Mouse (Mus musculus) midbrain, embryonic 12.5 days (tissue): ENCODE data around the gene Ulk4. TPM values are rescaled to one million over a fixed set of nuclear protein-coding genes. Genes with fewer than 3 reads are reported as not detected.
A peak's percentile ranks its signal among the peaks of the same experiment; 100 is the strongest.

Experiments
- ATAC-seq: fragments of 200-750 bp; cut with Nextera tagmentation; 2 replicates; pipeline ENCODE4 v1.8.0; 2017; ENCODE audit warnings: low read depth, moderate TSS enrichment, moderate library complexity; ENCODE audit not compliant: low FRiP score
- H3K27ac ChIP-seq: fragments of 300-500 bp; sonication (generic); replicated peaks from 2 replicates; pipeline ENCODE4 v1.5.1; 2016; ENCODE audit warnings: mild to moderate bottlenecking
- H3K27me3 ChIP-seq: fragments of 300-500 bp; sonication (generic); 2 replicates; pipeline ENCODE4 v1.6.1; 2016; ENCODE audit warnings: mild to moderate bottlenecking
- H3K36me3 ChIP-seq: fragments of 300-500 bp; sonication (generic); 2 replicates; pipeline ENCODE4 v1.6.1; 2016
- H3K4me1 ChIP-seq: fragments of 300-500 bp; sonication (generic); 2 replicates; pipeline ENCODE4 v1.6.1; 2016
- H3K4me2 ChIP-seq: fragments of 300-500 bp; sonication (generic); replicated peaks from 2 replicates; pipeline ENCODE4 v1.6.1; 2016; ENCODE audit warnings: mild to moderate bottlenecking, moderate library complexity
- H3K4me3 ChIP-seq: fragments of 300-500 bp; sonication (generic); 2 replicates; pipeline ENCODE4 v1.5.1; 2016; ENCODE audit warnings: mild to moderate bottlenecking
- H3K9ac ChIP-seq: fragments of 300-500 bp; sonication (generic); replicated peaks from 2 replicates; pipeline ENCODE4 v1.6.1; 2016; ENCODE audit warnings: mild to moderate bottlenecking, moderate library complexity
- H3K9me3 ChIP-seq: fragments of 300-500 bp; sonication (generic); 2 replicates; pipeline ENCODE4 v1.6.1; 2016; ENCODE audit warnings: mild to moderate bottlenecking
- WGBS: fragments of 180-500 bp; shearing (Covaris S2); methylation state at CpG from one replicate; pipeline ENCODE4 v1.1.7; 2016; 5-methylcytosine and 5-hydroxymethylcytosine counted together
- polyA plus RNA-seq: library from polyadenylated mRNA; unstranded; fragments of >200 nt; fragmentation: Nextera tagmentation; extraction: Ambion mirVana; gene quantifications from 2 replicates; pipeline ENCODE4 v1.2.1, GENCODE M21; 2016

The Ulk4 gene
- polyA plus RNA-seq, 1 experiment from 2014 or later, result 193 TPM

- ATAC-seq, result no peak
- Histone ChIP-seq H3K9ac (no peak overlapping the region), H3K4me2 (no peak overlapping the region), H3K36me3 (peaks cover 6% of the 10 kb centered on the region), H3K27ac (no peak overlapping the region), H3K27me3 (no peaks in the 10 kb centered on the region), H3K4me1 (no peaks in the 10 kb centered on the region), H3K4me3 (no peak overlapping the region), H3K9me3 (no peaks in the 10 kb centered on the region)
- 84% methylated on average over 2 of the region's 2 CpGs for WGBS
Observed at GRCm38 (mm10) chr9:120974209-120974608, 302.8 kb downstream of the Ulk4 start.

- 88% methylated on average over 6 of the region's 6 CpGs for WGBS
- Histone ChIP-seq H3K9ac (no peak overlapping the region), H3K4me1 (no peaks in the 10 kb centered on the region), H3K27ac (no peak overlapping the region), H3K4me3 (no peak overlapping the region), H3K4me2 (no peak overlapping the region), H3K27me3 (no peaks in the 10 kb centered on the region), H3K9me3 (no peaks in the 10 kb centered on the region), H3K36me3 (peaks cover 18% of the 10 kb centered on the region)
- no peak for ATAC-seq
Observed at GRCm38 (mm10) chr9:120973026-120973515, 303.9 kb downstream of the Ulk4 start.

- Histone ChIP-seq H3K9me3 (no peaks in the 10 kb centered on the region), H3K4me3 (no peak overlapping the region), H3K4me2 (no peak overlapping the region), H3K27ac (no peak overlapping the region; the same call in 1 of the 2 replicates), H3K4me1 (peaks cover 3% of the 10 kb centered on the region), H3K9ac (no peak overlapping the region), H3K36me3 (peaks cover 97% of the 10 kb centered on the region), H3K27me3 (no peaks in the 10 kb centered on the region)
- 82% methylated on average over 10 of the region's 10 CpGs for WGBS
- no peak for ATAC-seq
Observed at GRCm38 (mm10) chr9:120965007-120965406, 312.0 kb downstream of the Ulk4 start.

GRCm38 (mm10) chr9:120964224-120964623, 312.8 kb downstream of the Ulk4 start:
- Histone ChIP-seq H3K4me2 (no peak overlapping the region), H3K27ac (no peak overlapping the region; the same call in none of the 2 replicates), H3K4me3 (no peak overlapping the region), H3K27me3 (no peaks in the 10 kb centered on the region), H3K4me1 (peaks cover 3% of the 10 kb centered on the region), H3K9ac (no peak overlapping the region), H3K9me3 (no peaks in the 10 kb centered on the region), H3K36me3 (peaks cover 99% of the 10 kb centered on the region)
- WGBS, result 91% methylated on average over 5 of the region's 5 CpGs
- ATAC-seq, result no peak

GRCm38 (mm10) chr9:120963720-120964119, 313.3 kb downstream of the Ulk4 start:
- 92% methylated on average over 3 of the region's 3 CpGs for WGBS
- Histone ChIP-seq H3K9me3 (no peaks in the 10 kb centered on the region), H3K4me1 (peaks cover 3% of the 10 kb centered on the region), H3K27ac (peak overlapping the region; percentile 5; the same call in 1 of the 2 replicates), H3K4me3 (no peak overlapping the region), H3K36me3 (peaks cover 99% of the 10 kb centered on the region), H3K9ac (no peak overlapping the region), H3K4me2 (no peak overlapping the region), H3K27me3 (no peaks in the 10 kb centered on the region)
- no peak for ATAC-seq

- no peak for ATAC-seq
- peaks cover 99% of the 10 kb centered on the region for H3K36me3 ChIP-seq
- peaks cover 3% of the 10 kb centered on the region for H3K4me1 ChIP-seq
Observed at GRCm38 (mm10) chr9:120963104-120963503, 313.9 kb downstream of the Ulk4 start.

GRCm38 (mm10) chr9:120961969-120962700, 314.9 kb downstream of the Ulk4 start:
- Histone ChIP-seq H3K27me3 (no peaks in the 10 kb centered on the region), H3K9me3 (no peaks in the 10 kb centered on the region), H3K4me1 (peaks cover 3% of the 10 kb centered on the region), H3K27ac (0 out of 2 replicates have a peak overlapping the region, but pooled peaks have one; percentile 6), H3K4me3 (no peak overlapping the region), H3K9ac (no peak overlapping the region), H3K4me2 (no peak overlapping the region), H3K36me3 (peaks cover 100% of the 10 kb centered on the region)
- ATAC-seq, result no peak
- 82% methylated on average over 3 of the region's 3 CpGs for WGBS

More at GRCm38 (mm10) chr9:120963104-120963503, 313.9 kb downstream of the Ulk4 start:
- Histone ChIP-seq H3K9ac (no peak overlapping the region), H3K9me3 (no peaks in the 10 kb centered on the region), H3K27me3 (no peaks in the 10 kb centered on the region), H3K4me2 (no peak overlapping the region), H3K27ac (peak overlapping the region; percentile 5; the same call in 1 of the 2 replicates), H3K4me3 (no peak overlapping the region)
- 97% methylated on average over 4 of the region's 4 CpGs for WGBS

GRCm38 (mm10) chr9:120961466-120961865, 315.5 kb downstream of the Ulk4 start:
- 82% methylated on average over 3 of the region's 3 CpGs for WGBS
- no peak overlapping the region for H3K4me2 ChIP-seq
- no peaks in the 10 kb centered on the region for H3K9me3 ChIP-seq
- no peaks in the 10 kb centered on the region for H3K27me3 ChIP-seq
- peaks cover 100% of the 10 kb centered on the region for H3K36me3 ChIP-seq
- peaks cover 3% of the 10 kb centered on the region for H3K4me1 ChIP-seq
- 0 out of 2 replicates have a peak overlapping the region, but pooled peaks have one; percentile 49 for H3K27ac ChIP-seq
- no peak for ATAC-seq
- H3K4me3 ChIP-seq, result no peak overlapping the region
- H3K9ac ChIP-seq, result no peak overlapping the region

- peaks cover 3% of the 10 kb centered on the region for H3K4me1 ChIP-seq
- no peak for ATAC-seq
- WGBS, result 83% methylated on average over 4 of the region's 4 CpGs
- H3K27ac ChIP-seq, result no peak overlapping the region
- no peak overlapping the region for H3K9ac ChIP-seq
- H3K36me3 ChIP-seq, result peaks cover 100% of the 10 kb centered on the region
- H3K4me3 ChIP-seq, result no peak overlapping the region
- no peaks in the 10 kb centered on the region for H3K27me3 ChIP-seq
- no peaks in the 10 kb centered on the region for H3K9me3 ChIP-seq
- H3K4me2 ChIP-seq, result no peak overlapping the region
Observed at GRCm38 (mm10) chr9:120960611-120961010, 316.4 kb downstream of the Ulk4 start.

GRCm38 (mm10) chr9:120959225-120959624, 317.8 kb downstream of the Ulk4 start:
- ATAC-seq, result no peak
- Histone ChIP-seq H3K4me1 (peaks cover 3% of the 10 kb centered on the region), H3K9ac (no peak overlapping the region), H3K27me3 (no peaks in the 10 kb centered on the region), H3K4me2 (no peak overlapping the region), H3K4me3 (no peak overlapping the region), H3K27ac (no peak overlapping the region), H3K9me3 (no peaks in the 10 kb centered on the region), H3K36me3 (peaks cover 100% of the 10 kb centered on the region)
- 89% methylated on average over 4 of the region's 4 CpGs for WGBS

- Histone ChIP-seq H3K4me2 (no peak overlapping the region), H3K27me3 (no peaks in the 10 kb centered on the region), H3K9me3 (no peaks in the 10 kb centered on the region), H3K4me1 (peaks cover 3% of the 10 kb centered on the region), H3K4me3 (no peak overlapping the region), H3K27ac (no peak overlapping the region), H3K9ac (no peak overlapping the region), H3K36me3 (peaks cover 100% of the 10 kb centered on the region)
- no peak for ATAC-seq
- WGBS, result 94% methylated on average over 6 of the region's 6 CpGs
Observed at GRCm38 (mm10) chr9:120958560-120958959, 318.4 kb downstream of the Ulk4 start.

GRCm38 (mm10) chr9:120958051-120958450, 318.9 kb downstream of the Ulk4 start:
- Histone ChIP-seq H3K27ac (no peak overlapping the region), H3K4me2 (no peak overlapping the region), H3K9me3 (no peaks in the 10 kb centered on the region), H3K36me3 (peaks cover 100% of the 10 kb centered on the region), H3K27me3 (no peaks in the 10 kb centered on the region), H3K4me3 (no peak overlapping the region), H3K4me1 (peaks cover 3% of the 10 kb centered on the region), H3K9ac (no peak overlapping the region)
- no peak for ATAC-seq
- WGBS, result 95% methylated on average over 5 of the region's 5 CpGs
